Mouse (Mus musculus): Measurements from ENCODE around the gene Slc9a8.

DNA sequence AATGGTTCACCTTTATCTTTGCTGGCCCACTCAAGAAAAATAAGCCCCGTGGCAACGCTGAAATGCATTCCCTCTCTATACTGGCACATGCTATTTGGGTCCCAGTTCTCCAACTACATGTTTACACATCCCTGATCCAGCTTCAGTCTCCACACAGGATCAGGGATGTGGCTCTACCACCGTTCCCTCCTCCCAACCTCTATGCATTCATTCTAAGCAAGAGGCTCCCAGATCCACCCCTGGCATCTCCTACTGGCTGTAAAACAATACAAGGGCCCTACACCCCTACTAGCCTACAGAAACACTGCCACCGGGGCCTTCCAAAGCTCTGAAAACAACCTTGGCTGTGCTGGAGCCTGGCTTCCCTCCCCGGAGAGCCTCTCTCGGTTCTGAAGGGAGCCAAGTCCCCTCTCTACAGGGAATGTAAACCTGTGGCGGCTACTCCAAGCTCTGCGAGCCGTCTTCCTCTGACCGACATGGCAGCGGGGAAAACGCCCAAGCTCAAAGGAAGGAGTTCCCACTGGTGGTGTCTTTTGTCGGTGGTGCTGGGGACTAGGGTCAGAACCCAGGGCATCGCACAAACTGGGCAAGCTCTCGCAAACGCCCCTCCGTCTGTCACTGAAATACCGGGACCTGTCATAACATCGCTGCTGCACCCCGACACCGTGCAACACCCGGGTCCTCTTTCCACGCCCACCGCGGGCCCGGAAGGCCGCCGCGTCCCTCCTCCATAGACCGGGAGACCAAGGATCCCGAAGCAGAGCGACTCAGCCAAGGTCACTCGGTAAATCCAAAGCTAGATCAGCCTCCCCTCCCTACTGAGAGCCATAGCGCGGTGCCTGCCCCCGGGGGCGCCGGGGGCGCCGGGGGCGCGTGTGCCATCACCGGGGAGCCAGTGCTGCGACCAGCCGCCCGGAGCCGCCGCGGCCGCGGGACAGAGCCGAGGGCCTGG, 70.5 kb downstream of the Slc9a8 start, which contains the start of gene Rnf114:
- no peak for TF ChIP-seq CTCF (IDR thresholded peaks at IDR 0.05)
- no peak for TF ChIP-seq EP300 (IDR thresholded peaks at IDR 0.05; ENCODE audit: insufficient read depth, low read depth, low read length)
- no peak for TF ChIP-seq POLR2A (IDR thresholded peaks at IDR 0.05; ENCODE audit: insufficient read depth, low read depth, low read length)

Data from heart, adult 2 months (tissue).